Mouse (Mus musculus): Measurements from ENCODE around the gene Senp6.

Gene Senp6

DNA sequence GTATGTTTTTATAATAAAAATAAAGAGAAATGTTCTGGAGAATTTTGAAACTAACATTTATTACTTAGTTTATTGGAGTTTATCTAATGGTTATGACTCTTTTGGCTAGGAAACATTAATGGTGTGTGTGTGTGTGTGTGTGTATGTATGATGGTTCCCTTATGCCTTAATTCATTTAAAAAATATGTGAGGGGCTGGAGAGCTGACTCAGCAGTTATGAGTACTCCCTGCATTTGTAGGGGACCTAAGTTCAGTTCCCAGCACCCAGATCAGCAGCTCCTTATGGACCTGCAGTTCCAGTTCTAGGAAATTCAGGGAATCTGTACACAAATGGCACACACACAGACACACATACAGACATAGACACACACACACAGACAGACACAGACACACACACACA lies 104.5 kb downstream of the Senp6 start:
- no peak for DNase-seq (ENCODE audit: low spot score)

DNA sequence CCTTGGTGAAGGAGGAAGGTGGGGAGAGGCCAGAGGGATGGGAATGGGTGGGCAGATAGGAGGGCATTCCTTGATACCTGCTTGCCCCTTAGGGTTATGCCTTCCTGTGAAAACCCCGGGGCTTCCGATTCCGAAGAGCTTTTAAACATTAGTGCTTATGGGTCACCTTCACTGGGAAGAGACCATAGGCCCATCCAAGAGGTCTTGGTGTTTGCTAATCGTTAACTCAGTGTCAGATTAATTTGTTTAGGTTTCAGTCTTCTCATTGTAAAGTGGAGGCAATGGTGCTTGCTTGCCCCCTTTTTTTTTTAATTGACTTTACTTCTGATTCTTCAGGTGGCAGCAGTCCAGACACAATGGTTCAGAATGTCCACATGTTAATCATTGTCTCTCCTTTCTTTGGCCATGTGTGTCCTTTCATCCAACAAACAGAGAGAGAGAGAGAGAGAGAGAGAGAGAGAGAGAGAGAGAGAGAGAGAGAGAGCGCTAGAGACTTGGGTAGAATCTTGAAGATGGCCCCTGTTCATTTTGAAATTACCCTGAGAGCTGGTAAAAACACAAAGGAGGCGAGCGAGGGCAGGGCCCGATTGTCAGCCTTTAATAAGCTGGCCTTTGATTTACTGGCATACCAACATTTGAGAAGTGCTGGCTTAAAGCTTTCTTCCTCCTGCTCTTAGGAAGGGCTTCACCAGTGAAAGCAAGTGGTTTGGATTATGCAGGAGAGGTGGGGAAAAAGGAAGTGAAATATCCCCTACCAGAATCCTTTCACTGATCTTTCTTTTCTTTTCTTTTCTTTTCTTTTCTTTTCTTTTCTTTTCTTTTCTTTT lies 105.9 kb downstream of the Senp6 start:
- no peak for DNase-seq (ENCODE audit: low spot score)

DNA sequence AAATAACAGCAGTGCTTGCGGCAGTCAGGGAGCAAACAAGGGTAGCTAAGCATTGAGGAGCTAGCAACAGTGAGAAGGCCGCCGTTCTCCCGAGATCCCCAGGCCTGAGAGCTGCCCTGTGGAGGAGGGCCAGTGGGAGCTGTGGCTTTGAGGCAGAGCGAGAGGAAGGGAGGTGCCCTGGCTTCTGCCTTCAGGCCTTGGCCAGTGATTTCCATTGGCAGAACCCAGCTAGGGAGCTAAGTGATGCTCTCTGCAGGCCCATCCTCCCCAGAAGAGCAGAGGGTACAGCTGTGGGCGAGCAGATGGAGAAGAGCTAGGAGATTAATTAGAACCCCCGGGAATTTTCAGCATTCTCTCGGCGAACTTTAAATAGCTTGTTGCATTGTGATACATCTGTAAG lies 106.9 kb downstream of the Senp6 start:
- DNase-seq (ENCODE audit: low spot score): no peak

DNA sequence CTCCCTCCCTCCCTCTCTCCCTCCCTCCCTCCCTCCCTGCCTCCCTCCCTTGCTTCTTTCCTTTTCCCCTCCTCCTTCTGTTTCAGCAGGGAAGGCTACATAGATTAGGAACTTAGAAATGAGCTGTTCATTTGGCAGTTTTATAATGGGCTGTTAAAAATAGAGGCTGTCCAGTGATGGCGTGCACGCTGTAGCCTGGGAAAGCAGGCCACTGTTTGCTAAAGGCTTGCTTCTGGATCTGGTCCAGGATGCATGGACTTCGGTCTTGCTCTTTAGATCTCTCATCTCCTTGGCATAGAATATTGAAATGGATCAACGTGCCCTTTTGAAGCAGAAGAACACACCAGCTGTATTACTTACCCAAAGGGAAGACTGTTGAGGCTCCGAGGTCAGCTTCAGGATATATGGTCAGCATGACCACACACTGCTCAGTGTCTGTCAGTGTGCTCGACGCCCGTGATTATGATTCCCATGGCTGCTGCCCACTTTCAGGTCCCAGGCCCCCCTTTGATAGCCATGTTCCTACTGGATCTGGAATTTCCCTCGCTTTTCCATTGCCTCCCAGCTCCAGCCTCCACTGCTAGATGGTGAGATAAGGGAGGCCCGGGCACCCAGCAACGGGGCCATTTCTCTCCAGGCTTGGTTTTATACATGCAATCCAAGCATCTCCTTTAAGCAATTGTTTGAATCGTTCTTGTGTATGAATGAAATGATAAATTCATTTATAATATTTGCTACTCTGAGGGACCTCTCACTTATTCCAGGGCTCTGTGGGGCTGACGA lies 110.2 kb downstream of the Senp6 start:
- DNase-seq (ENCODE audit: low spot score): no peak

DNA sequence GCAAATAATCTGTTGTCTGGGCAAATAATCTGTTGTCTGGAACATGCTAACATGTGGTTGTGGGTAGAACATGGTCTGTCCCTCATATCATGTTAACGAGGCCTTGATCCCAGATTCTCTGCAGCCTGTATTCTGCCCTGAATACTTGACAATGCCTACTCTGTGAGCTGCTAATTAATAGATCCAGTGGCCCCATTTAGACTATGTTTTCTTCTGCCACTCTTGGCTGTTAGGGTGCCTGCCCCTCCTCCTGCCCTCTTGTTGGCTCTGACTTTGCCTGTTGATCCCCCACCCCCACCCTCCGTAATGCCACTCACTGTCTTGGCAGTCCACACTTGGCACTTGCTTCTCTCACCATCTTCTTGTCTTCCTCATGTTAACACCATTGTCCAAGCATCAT lies 112.0 kb downstream of the Senp6 start:
- no peak for DNase-seq (ENCODE audit: low spot score)

DNA sequence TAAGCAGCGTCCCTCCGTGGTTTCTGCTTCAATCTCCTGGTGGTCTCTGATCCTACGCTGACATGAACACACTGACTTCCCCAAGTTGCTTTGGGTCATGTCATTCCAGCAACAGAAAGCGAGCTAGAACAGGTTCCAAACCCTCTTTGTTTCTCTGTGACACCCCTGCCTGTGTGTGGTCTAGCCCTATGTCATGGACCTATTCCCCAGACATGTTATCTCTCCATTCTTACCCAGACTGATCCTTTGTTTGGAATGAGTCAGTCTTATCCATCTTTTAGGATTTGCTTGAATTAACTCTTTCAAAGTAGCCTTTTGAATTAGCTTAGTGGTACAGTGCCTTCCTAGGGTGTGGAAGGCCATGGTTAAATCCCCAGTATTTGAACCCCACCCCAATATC lies 113.0 kb downstream of the Senp6 start:
- no peak for DNase-seq (ENCODE audit: low spot score)

DNA sequence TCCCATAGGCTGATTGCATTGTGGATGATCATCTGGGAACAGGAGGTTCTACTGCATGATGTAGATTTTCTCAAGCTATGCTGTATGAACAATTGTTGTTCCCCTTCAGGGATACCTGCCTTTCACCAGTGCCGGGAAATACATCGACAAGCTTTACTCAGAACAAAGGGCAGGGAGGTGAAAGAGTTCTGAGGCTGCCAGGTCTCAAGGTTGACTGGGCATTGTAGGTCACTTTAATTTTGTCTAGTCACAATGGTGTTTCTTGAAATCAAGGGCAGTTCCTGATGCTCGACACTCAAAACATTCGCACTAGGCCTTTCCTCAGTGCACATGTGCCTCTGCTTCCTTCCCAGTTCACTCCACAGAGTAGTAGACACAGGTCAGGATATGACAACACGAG lies 114.1 kb downstream of the Senp6 start:
- no peak for DNase-seq (ENCODE audit: low spot score)

DNA sequence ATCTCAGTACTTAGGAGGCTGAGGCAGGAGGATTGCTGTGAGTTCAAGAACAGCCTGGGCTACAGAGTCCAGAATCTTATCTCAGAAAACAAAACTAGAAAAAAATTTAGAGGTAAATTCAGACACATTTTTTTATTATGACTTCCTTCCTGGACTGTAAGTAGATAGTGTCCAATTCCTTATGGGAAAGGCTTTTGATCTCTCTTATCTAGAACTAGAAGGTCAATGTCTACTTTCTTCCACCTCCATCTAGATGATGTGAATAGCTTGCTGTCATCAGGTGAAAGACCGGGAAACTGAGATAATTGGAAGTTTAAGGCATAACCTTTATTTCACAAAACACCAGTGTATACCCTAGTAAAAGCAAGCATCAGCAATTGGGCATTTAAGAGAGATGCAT lies 115.0 kb downstream of the Senp6 start:
- no peak for DNase-seq (ENCODE audit: low spot score)

DNA sequence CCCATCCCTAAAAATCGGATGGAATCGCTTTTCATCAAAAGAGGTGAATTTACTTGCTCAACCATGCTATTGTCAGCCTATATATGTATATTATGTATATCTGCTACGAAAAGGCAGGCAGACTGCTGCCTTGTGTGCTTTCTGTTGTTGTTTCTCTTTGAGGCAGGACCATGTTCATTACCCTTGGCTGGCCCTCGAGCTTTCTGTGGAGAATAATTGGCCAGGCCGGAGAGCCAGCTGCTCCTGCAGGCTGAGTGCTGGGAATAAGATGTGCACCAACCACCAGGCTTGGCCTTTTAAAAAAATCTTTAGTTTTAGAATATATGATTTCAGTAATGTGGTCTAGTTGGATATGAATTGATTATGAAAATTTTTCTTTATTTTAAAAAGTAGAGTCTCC lies 117.4 kb downstream of the Senp6 start:
- DNase-seq (ENCODE audit: low spot score): no peak

DNA sequence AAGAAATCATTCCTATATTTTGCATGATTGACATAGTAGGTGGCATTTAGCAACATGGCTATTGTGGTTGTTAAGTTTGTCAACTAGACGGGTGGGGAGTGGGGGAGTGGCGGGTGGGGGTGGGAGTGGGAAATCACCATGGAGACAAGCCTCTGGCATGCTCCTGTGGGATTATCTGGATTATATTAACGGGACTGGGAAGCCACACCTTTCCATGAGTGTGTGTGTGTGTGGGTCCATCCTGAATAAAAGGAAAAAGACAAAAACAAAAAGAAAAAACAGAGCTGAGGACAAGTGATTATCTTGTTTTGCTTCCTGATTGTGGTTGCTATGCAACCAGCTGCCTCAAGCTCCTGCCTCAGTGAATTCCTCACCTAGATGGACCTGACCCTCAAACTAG lies 119.0 kb downstream of the Senp6 start:
- DNase-seq (ENCODE audit: low spot score): no peak

DNA sequence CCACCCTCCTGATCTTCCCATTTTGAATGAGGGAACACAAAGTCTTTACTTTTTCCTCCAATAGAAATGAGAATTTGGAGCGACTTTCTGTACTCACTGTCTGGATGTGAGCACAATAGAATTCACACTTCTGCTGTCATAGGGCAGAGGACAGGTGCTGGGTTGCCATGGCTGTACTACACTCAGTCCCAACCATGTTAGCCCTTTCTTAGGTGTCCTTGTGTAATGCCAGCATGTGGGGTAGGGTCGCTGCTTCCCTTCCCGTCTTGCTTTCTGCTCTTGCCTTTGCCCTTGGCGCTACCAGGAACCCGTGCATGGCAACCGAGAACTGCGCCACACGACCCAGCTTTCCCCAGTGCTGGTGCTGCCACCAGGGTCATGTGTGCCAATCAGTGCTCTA lies 120.0 kb downstream of the Senp6 start:
- no peak for DNase-seq (ENCODE audit: low spot score)

DNA sequence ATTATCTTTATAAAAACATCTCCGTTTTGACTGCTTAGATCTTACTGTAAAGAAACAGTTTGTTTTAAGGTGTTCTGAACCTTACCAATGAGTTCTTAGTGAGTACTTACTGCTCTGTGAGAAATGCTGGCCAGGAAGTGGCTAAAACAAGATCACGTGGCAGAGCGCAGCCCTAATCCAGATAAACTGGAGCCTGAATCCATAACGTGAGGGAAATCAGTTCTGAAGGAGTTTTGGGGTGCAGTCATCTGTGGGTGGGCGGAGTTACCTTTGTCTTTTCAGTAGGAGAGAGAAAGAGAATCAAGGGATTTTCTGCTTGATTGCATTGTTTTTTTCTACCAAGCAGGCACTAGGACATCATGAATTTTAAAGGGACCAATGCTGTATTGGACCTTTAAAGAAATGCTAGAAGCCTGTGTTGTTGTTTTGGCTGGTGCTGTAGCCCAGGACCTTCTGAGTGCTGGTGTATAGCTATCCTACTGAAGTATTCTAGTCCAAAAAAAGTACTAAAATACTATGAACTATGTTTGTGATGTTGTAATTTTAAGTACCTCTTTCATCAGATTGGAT lies 121.7 kb downstream of the Senp6 start:
- DNase-seq (ENCODE audit: low spot score): no peak

DNA sequence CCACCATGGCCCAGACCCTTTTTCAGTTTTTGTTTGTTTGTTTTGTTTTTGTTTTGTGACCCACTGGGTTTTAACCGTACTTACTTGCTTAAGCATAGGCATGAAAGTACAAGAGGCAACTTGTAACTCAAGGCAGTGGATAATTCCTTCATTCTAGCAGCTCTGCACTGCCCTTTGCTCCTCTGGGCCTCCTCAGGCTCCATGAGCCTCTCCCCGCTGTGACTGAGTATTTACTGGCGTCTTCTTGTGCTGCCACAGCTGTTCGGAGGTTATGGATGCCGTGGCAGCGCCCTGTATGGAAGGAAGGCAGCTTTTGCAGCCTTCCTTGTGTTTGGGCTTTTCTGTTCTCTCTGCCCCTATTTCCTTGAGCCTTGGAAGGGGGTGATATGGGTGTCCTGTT lies 124.5 kb downstream of the Senp6 start:
- no peak for DNase-seq (ENCODE audit: low spot score)

DNA sequence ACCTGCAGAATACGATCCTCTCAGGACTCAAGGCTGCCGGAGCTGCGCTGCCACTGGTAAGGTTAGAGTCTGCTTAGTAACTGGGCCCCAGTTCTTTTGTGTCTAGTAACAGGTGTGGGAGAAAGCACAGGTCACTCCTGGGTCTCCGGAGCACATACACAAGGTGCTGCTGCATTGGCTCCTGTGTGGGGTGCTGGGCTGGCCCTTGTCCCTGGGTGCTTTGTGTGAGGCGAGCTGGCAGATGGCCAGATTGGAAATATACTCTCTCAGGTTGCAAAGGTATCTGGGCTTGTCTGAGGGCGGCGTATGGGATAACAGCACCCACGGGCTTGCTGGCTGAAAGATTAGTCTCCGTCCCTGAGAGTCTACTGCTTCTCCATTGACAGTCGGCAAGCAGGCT lies 125.6 kb downstream of the Senp6 start:
- DNase-seq (ENCODE audit: low spot score): no peak

DNA sequence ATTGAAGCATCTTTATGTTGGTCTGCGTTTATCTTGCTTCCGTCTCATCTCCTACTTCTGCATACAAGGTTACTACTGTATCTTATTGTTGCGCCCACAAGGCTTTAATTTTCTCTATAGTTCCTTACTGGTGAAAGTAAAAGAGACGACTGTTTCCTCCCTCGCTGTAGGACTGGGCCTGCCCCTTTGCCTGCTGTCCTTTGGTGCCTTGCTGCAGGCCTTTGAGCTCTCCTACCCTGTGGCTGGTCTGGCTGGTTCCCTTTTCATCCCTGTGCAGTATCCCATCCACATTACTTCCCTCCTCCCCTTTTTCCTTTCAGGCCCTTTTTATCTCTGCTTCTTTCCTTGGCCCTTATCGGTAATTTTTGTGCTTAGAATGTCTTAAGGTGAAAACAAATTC lies 127.7 kb downstream of the Senp6 start:
- DNase-seq (ENCODE audit: low spot score): no peak

Measured in urinary bladder, postnatal 25 days (tissue).